Mouse (Mus musculus) megakaryocyte, embryonic 14.5 days (primary cell): ENCODE measurements around the gene Dynlrb2. TPM values are rescaled to one million over a fixed set of nuclear protein-coding genes. Genes with fewer than 3 reads are reported as not detected.
A peak's percentile ranks its signal among the peaks of the same experiment; 100 is the strongest.

ENCODE experiments used
- H3K27me3 ChIP-seq: replicated peaks from 2 replicates; pipeline ENCODE3; 2012; ENCODE audit warnings: inconsistent platforms
- H3K36me3 ChIP-seq: replicated peaks from 2 replicates; pipeline ENCODE3; 2012; ENCODE audit warnings: low read length, inconsistent platforms, mixed read lengths
- H3K4me1 ChIP-seq: 2 replicates; pipeline ENCODE4 v1.6.1; 2012; ENCODE audit warnings: inconsistent platforms
- H3K4me3 ChIP-seq: replicated peaks from 2 replicates; pipeline ENCODE3; 2012; ENCODE audit warnings: moderate library complexity, mild to moderate bottlenecking, inconsistent platforms
- H3K9me3 ChIP-seq: 2 replicates; pipeline ENCODE4 v1.6.1; 2012; ENCODE audit warnings: inconsistent platforms
- FLI1 ChIP-seq: IDR thresholded peaks from 2 replicates; pipeline ENCODE4 v1.6.1; 2012; ENCODE audit warnings: low read length, inconsistent platforms, mixed read lengths
- GATA1 ChIP-seq: IDR thresholded peaks from 3 replicates; pipeline ENCODE4 v1.6.1; 2012; ENCODE audit warnings: mixed read lengths, low read length, inconsistent platforms, borderline replicate concordance
- polyA plus RNA-seq: library from polyadenylated mRNA; stranded (reverse); fragments of >175 nt; gene quantifications from 2 replicates; pipeline ENCODE4 v1.2.3, GENCODE M21; 2012; ENCODE audit warnings: low replicate concordance; ENCODE audit not compliant: insufficient read depth

The Dynlrb2 gene
- polyA plus RNA-seq: not detected in 2 replicates

- TF ChIP-seq GATA1 (no peak), FLI1 (no peak)
- H3K9me3 ChIP-seq: peaks cover 18% of the 10 kb centered on the region
Measured at GRCm38 (mm10) chr8:116504477-116505120, at the start of gene Dynlrb2. Dynlrb2 (plus strand) TSS chr8:116504974.

DNA sequence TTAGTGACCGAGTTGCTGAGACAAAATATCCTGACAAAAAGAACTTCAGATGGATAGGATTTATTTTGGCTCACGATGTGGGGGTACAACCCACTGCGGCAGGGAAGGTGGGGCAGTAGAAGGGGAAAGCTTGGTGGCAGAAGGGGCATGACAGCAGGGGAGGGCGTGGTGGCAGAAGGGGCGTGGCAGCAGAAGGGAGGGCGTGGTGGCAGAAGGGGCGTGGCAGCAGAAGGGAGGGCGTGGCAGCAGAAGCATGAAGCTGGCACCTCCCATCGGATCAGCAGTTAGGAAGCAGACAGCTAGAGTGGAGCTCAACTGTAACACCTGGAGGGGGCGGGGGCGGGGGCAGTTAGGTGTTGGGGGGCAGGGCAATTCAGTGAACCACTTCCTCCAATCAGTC is 46.2 kb upstream of the Dynlrb2 start:
- H3K4me1 ChIP-seq: no peaks in the 10 kb centered on the region
- peaks cover 16% of the 10 kb centered on the region for H3K9me3 ChIP-seq
- TF ChIP-seq GATA1 (no peak), FLI1 (no peak)
- peak overlapping the region; percentile 30 for H3K4me3 ChIP-seq
- H3K27me3 ChIP-seq: no peaks in the 10 kb centered on the region
- H3K36me3 ChIP-seq: no peaks in the 10 kb centered on the region

More at GRCm38 (mm10) chr8:116504477-116505120, at the start of gene Dynlrb2:
- Histone ChIP-seq H3K27me3 (no peaks in the 10 kb centered on the region), H3K36me3 (no peaks in the 10 kb centered on the region), H3K4me3 (peak within 1 kb of the TSS; percentile 83), H3K4me1 (peaks cover 5% of the 10 kb centered on the region; the same call in 1 of the 2 replicates)

GRCm38 (mm10) chr8:116461472-116461871 is 43.3 kb upstream of the Dynlrb2 start:
- H3K4me1 ChIP-seq: no peaks in the 10 kb centered on the region
- H3K27me3 ChIP-seq: no peaks in the 10 kb centered on the region
- no peaks in the 10 kb centered on the region for H3K36me3 ChIP-seq
- TF ChIP-seq FLI1 (no peak), GATA1 (no peak)
- H3K9me3 ChIP-seq: peaks cover 16% of the 10 kb centered on the region
- no peak overlapping the region for H3K4me3 ChIP-seq

- no peaks in the 10 kb centered on the region for H3K27me3 ChIP-seq
- H3K9me3 ChIP-seq: no peaks in the 10 kb centered on the region
- H3K4me3 ChIP-seq: no peak overlapping the region
- TF ChIP-seq GATA1: no peak
- no peak for TF ChIP-seq FLI1
- no peaks in the 10 kb centered on the region for H3K36me3 ChIP-seq
- no peaks in the 10 kb centered on the region for H3K4me1 ChIP-seq
Measured at GRCm38 (mm10) chr8:116466586-116466985, 38.2 kb upstream of the Dynlrb2 start.

DNA sequence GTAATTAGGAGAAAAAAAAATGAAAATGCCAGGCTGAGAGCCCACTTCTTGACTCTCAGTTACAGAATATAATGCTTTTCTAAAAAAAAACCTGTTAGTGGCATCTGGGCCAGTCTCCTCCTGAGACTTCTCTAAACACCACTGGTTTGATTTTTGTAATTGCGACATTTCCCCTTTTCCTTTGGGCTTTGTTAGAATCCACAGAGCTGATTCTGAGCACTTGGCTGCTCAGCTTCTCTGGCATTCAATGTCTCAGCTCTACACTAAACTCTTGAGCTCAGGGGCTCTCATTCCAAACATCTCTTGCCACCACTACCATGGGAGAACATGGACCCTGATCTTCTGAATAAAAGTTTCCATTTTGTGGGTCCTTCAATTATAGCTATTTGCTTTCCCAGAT is 37.7 kb upstream of the Dynlrb2 start:
- Histone ChIP-seq H3K9me3 (no peaks in the 10 kb centered on the region), H3K4me1 (no peaks in the 10 kb centered on the region), H3K4me3 (no peak overlapping the region), H3K27me3 (no peaks in the 10 kb centered on the region), H3K36me3 (no peaks in the 10 kb centered on the region)
- TF ChIP-seq FLI1 (no peak), GATA1 (no peak)

- Histone ChIP-seq H3K36me3 (no peaks in the 10 kb centered on the region), H3K9me3 (peaks cover 10% of the 10 kb centered on the region; the same call in 1 of the 2 replicates), H3K27me3 (no peaks in the 10 kb centered on the region), H3K4me3 (no peak overlapping the region), H3K4me1 (peaks cover 5% of the 10 kb centered on the region; the same call in 1 of the 2 replicates)
- no peak for TF ChIP-seq GATA1
- no peak for TF ChIP-seq FLI1
Measured at GRCm38 (mm10) chr8:116477941-116478340, 26.8 kb upstream of the Dynlrb2 start.

- no peaks in the 10 kb centered on the region for H3K27me3 ChIP-seq
- H3K36me3 ChIP-seq: no peaks in the 10 kb centered on the region
- peaks cover 10% of the 10 kb centered on the region; the same call in 1 of the 2 replicates for H3K9me3 ChIP-seq
- H3K4me1 ChIP-seq: peaks cover 5% of the 10 kb centered on the region; the same call in 1 of the 2 replicates
- no peak for TF ChIP-seq GATA1
- TF ChIP-seq FLI1: no peak
- no peak overlapping the region for H3K4me3 ChIP-seq
Measured at GRCm38 (mm10) chr8:116478681-116479080, 26.1 kb upstream of the Dynlrb2 start.

DNA sequence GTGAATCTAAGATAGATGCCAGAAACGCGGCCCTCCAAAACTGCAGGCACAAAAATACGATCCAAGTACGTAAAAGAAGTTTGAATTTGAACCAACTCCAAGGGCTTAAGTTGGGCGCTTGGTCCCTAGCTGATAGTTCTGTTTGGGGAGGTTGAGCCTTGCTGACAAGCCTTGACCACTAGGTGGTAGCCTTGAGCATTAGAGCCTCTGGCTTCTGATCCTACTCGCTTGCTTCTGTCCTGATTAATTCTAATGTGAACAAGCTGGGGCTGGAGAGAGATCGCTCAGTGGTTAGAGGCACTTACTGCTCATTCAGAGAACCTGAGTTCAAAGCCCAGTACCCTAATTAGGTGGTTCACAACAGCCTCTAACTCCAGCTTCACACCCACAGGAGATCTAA is 23.9 kb upstream of the Dynlrb2 start:
- H3K27me3 ChIP-seq: no peaks in the 10 kb centered on the region
- no peak for TF ChIP-seq GATA1
- no peaks in the 10 kb centered on the region for H3K36me3 ChIP-seq
- H3K4me3 ChIP-seq: no peak overlapping the region
- H3K9me3 ChIP-seq: 0 out of 2 replicates have a peak, but pooled peaks cover 1% of the 10 kb centered on the region
- peaks cover 5% of the 10 kb centered on the region; the same call in 1 of the 2 replicates for H3K4me1 ChIP-seq

DNA sequence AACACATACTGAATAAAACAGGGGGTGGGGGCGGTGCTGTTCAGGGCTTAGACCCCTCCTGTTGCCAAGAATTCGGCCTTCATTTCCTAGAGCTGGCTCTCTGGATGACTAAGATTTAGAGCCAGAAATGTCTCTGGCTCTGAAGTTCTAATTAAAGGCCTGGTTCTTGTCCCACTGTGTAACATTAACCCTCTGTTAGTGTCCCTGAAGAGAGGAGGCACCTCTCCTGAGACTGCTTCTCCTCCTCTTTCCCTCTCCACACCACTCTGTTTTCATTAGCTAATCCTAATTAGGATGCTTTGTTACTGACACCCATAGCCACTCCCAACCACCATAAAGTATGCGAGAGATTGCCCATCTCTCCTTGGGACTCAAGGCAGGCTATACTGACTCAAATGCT is 22.0 kb upstream of the Dynlrb2 start:
- peaks cover 5% of the 10 kb centered on the region; the same call in 1 of the 2 replicates for H3K4me1 ChIP-seq
- no peaks in the 10 kb centered on the region for H3K9me3 ChIP-seq
- H3K36me3 ChIP-seq: no peaks in the 10 kb centered on the region
- no peak overlapping the region for H3K4me3 ChIP-seq
- H3K27me3 ChIP-seq: no peaks in the 10 kb centered on the region
- no peak for TF ChIP-seq GATA1
- TF ChIP-seq FLI1: no peak

- no peaks in the 10 kb centered on the region for H3K27me3 ChIP-seq
- H3K9me3 ChIP-seq: peaks cover 5% of the 10 kb centered on the region; the same call in 1 of the 2 replicates
- TF ChIP-seq FLI1 (no peak), GATA1 (no peak)
- H3K36me3 ChIP-seq: no peaks in the 10 kb centered on the region
- no peaks in the 10 kb centered on the region for H3K4me1 ChIP-seq
- no peak overlapping the region for H3K4me3 ChIP-seq
Measured at GRCm38 (mm10) chr8:116484087-116484486, 20.7 kb upstream of the Dynlrb2 start.
